Mouse (Mus musculus) C2C12 (cell line): ENCODE data around the gene Gprin1.

Experiments used
- CEBPB ChIP-seq: IDR thresholded peaks from one replicate; pipeline ENCODE4 v1.6.1; 2011; ENCODE audit warnings: low read depth, mild to moderate bottlenecking, control low read depth, moderate library complexity
- CTCF ChIP-seq: IDR thresholded peaks from one replicate; pipeline ENCODE4 v1.5.1; 2011; ENCODE audit not compliant: control insufficient read depth, insufficient read depth, insufficient read length
- FOSL1 ChIP-seq: IDR thresholded peaks from one replicate; pipeline ENCODE4 v1.8.0; 2011; ENCODE audit warnings: mild to moderate bottlenecking, low read length; ENCODE audit not compliant: poor library complexity, insufficient read depth, severe bottlenecking
- USF1 ChIP-seq: IDR thresholded peaks from one replicate; pipeline ENCODE4 v1.6.1; 2011; ENCODE audit warnings: low read depth, mild to moderate bottlenecking, control low read depth, moderate library complexity

- TF ChIP-seq CTCF (no peak), USF1 (no peak), CEBPB (no peak), FOSL1 (no peak)
These were observed 11.2 kb upstream of the Gprin1 start for GRCm38 (mm10) chr13:54760906-54761305.
